Mouse (Mus musculus) E14TG2a.4 (cell line): Measurements from ENCODE around the gene Ces3b.

Experiments
- CTCF ChIP-seq: conservative IDR thresholded peaks from 2 replicates; pipeline ENCODE4 v1.5.1; 2014; ENCODE audit warnings: low read length
- NANOG ChIP-seq: IDR thresholded peaks from 2 replicates; pipeline ENCODE4 v1.6.1; 2014; ENCODE audit warnings: borderline replicate concordance, low read length, mixed read lengths
- POU5F1 ChIP-seq: IDR thresholded peaks from 2 replicates; pipeline ENCODE4 v1.6.1; 2014; ENCODE audit warnings: low read length, borderline replicate concordance

- TF ChIP-seq POU5F1 (no peak), CTCF (no peak), NANOG (no peak)
Observed at GRCm38 (mm10) chr8:105104220-105104619, 20.7 kb downstream of the Ces3b start.
